Mouse (Mus musculus): ENCODE results near the gene AC141477.1.

Gene AC141477.1

GRCm38 (mm10) chr10:76440281-76440680, at the start of gene AC141477.1:
TSS of gene AC141477.1 (minus strand) at chr10:76440444.
- DNase-seq = no peak

- no peak for DNase-seq
Observed at GRCm38 (mm10) chr10:76489205-76489604, 49.0 kb upstream of the AC141477.1 start.

GRCm38 (mm10) chr10:76488265-76488664, 48.0 kb upstream of the AC141477.1 start:
- DNase-seq = no peak

- DNase-seq = no peak
Observed at GRCm38 (mm10) chr10:76486302-76486701, 46.1 kb upstream of the AC141477.1 start.

- no peak for DNase-seq
Observed at GRCm38 (mm10) chr10:76481480-76481879, 41.2 kb upstream of the AC141477.1 start.

GRCm38 (mm10) chr10:76480851-76481250, 40.6 kb upstream of the AC141477.1 start:
- no peak for DNase-seq

GRCm38 (mm10) chr10:76473759-76474158, 33.5 kb upstream of the AC141477.1 start:
- DNase-seq = no peak

GRCm38 (mm10) chr10:76468203-76469162, 28.2 kb upstream of the AC141477.1 start, which contains the start of the genes Mcm3ap and Ybey:
TSS of gene Mcm3ap (plus strand) at chr10:76468927.
TSS of gene Ybey (minus strand) at chr10:76469114.
- peak; percentile 92 to 93 for DNase-seq

GRCm38 (mm10) chr10:76462721-76463120, 22.5 kb upstream of the AC141477.1 start:
- no peak for DNase-seq

- no peak for DNase-seq
Observed at GRCm38 (mm10) chr10:76462312-76462711, 22.1 kb upstream of the AC141477.1 start.

GRCm38 (mm10) chr10:76461255-76461654, 21.0 kb upstream of the AC141477.1 start:
- DNase-seq = no peak

GRCm38 (mm10) chr10:76455289-76455688, 15.0 kb upstream of the AC141477.1 start:
- DNase-seq = peak; percentile 52 to 71

GRCm38 (mm10) chr10:76448851-76449250, 8.6 kb upstream of the AC141477.1 start, which contains the start of gene 2610028H24Rik:
TSS of gene 2610028H24Rik (plus strand) at chr10:76449081.
- DNase-seq = no peak

- no peak for DNase-seq
Observed at GRCm38 (mm10) chr10:76447406-76448229, 7.4 kb upstream of the AC141477.1 start.

- DNase-seq = no peak
Observed at GRCm38 (mm10) chr10:76445996-76446681, 5.9 kb upstream of the AC141477.1 start.

- DNase-seq = peak; percentile 97 to 98
Observed at GRCm38 (mm10) chr10:76442178-76443088, 2.2 kb upstream of the AC141477.1 start, which contains the start of gene Pcnt. TSS of gene Pcnt (minus strand) at chr10:76442786.

GRCm38 (mm10) chr10:76439107-76439890, 945 bp downstream of the AC141477.1 start:
- no peak for DNase-seq

GRCm38 (mm10) chr10:76433925-76434324, 6.3 kb downstream of the AC141477.1 start:
- no peak for DNase-seq

- no peak for DNase-seq
Observed at GRCm38 (mm10) chr10:76425674-76426073, 14.6 kb downstream of the AC141477.1 start.

- DNase-seq = peak; percentile 67 to 69
Observed at GRCm38 (mm10) chr10:76416811-76417210, 23.4 kb downstream of the AC141477.1 start.
